Mouse (Mus musculus): ENCODE data around the gene Gkn1.

The Gkn1 gene

DNA sequence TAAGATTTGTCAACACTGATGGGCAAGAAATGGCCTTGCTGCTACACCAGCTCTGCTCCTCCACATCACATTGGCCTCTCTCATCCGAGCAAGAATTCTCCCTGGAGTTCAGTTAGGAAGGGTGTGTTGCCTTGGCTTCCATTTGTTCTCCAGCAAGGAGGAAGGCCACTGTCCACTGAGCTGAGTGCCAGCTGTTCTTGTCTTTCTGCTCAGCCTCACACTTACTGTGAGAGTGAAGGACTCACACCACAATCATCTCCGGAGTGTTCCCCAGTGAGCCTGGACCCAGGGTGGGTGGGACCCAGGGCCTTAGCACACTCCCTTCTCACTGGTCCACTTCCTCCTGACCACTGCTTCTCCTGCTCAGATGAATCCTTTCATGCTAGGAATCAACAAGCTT lies 23.8 kb downstream of the Gkn1 start:
- no peak for DNase-seq (ENCODE audit: low spot score in 2 of 2)

DNA sequence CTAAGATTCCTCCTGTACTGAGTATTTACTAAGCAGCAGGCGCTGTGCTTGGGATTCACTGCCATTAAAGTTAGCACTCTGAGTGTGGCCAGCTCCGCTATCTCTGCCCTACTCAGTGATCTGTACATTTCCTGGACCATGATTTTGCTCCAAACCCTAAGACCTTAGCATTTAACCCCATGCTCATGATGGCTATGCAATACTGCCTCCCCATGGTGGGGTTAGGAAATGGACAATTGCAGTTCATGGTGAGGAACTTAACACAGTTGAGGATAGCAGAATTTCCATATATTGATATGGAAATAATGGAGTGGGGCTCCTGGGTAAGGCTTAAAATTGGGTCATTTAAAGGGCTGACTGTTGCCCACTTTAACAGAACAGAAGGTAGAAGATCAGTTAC lies 27.4 kb downstream of the Gkn1 start:
- no peak for DNase-seq (ENCODE audit: low spot score in 2 of 2)

DNA sequence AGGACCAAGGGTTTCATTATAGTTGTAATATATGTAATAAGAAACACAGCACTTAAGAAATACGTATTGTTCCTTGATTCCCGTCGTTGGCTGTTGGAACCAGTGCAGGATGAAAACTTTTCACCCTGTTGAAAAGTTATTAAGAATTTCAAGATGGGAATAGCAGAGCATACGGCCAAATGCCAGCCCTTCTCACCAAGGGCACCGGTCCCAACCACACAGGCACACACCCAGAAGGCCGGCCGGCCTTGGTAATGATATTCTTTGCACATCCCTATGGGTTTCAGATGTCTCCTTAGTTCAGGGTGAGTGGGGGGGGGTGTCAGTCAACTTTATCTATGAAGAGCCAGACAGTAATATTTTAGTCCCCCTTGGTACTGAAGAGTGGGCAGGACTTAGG lies 32.1 kb downstream of the Gkn1 start:
- no peak for DNase-seq (ENCODE audit: low spot score in 2 of 2)

DNA sequence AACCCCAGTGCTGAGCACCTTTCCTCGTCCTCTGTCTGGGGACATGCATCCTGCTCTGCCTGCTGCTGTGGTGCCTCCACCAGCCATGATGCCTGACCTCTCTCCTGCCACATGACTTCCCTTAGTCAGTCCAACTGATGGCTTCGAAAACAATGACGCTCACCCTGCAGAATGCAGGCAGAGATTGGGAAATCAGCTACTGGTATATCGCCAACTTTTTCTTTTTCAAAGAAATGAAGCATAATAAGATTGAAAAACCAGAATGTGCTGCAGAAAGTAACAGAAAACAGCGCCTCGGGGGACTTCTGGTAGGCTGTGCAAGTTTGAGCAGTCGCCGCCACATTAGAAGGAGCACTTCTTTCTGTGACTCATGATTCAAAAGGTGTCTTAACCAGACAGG lies 33.8 kb downstream of the Gkn1 start:
- peak in 1 of 2 experiments; percentile 52 for DNase-seq (ENCODE audit: low spot score in 2 of 2)

DNA sequence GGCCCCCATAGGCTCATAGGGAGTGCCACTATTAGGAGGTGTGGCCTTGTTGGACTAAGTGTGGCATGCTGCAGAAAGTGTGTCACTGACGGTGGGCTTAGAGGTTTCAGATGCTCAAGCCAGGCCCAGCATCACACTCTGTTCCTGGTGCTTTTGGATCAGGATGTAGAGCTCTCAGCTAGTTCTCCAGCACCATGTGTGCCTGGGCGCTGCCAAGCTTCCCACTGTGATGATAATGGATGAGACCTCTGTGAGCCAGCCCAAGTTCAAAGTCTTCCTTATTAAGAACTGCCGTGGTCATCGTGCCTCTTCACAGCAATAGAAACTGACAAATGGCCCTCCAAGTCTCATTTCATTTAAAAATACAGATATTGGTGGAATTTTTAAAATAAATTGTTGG lies 38.0 kb downstream of the Gkn1 start:
- no peak for DNase-seq (ENCODE audit: low spot score in 2 of 2)

DNA sequence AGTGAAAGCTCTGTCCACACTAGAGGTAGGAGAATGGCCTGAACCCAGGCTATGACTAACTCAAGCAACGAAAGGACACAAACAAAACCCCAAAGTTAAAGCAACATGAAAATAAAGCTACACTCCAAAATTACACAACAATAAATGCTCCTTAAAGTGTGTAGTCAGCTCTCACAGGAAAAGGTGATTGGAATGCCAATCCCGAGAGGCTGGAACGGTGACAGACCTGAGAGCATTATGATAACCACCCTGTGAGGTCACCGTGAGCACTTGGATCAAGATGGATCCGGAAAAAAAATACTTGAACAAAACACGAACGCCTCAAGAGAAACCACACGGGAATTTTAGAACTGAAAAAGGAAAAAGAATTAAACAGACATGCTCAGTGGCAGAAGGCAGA lies 46.3 kb downstream of the Gkn1 start:
- no peak for DNase-seq (ENCODE audit: low spot score in 2 of 2)

DNA sequence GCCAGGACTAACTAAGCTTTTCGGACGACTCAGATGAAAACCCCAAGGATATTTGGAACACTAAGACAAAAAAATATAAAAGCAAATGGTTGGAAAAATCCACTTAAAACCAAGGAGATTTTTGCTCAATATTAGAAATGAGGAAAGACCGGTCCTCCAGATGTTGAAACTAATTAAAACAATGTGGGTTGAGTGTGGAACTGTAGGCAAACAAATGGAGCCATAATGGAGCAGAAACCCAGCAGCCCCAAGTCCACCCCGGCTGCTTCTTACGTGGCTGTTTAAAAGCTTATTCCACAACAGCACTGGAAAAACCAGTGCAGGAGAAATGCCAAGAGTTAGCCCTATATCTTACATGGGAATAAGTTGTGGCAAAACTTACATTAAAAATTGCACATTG lies 48.0 kb downstream of the Gkn1 start:
- DNase-seq (ENCODE audit: low spot score in 2 of 2) = no peak

DNA sequence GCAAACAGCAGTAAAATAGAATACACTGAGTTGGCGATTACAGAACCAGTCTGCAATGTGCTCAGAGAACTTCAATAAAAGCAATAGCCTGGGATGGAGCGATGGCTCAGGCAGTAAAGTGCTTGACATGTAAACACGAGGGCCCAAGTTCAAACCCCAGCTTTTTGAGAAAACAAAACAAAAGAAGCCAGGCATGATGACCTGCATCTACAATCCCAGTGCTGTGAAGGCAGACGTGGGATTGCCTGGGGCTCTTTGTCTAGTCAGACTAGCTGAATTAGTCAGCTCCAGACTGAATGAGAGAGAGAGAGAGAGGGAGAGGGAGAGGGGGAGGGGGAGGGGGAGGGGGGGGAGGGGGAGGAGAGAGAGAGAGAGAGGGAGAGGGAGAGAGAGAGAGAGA lies 48.8 kb downstream of the Gkn1 start:
- DNase-seq (ENCODE audit: low spot score in 2 of 2) = no peak
